Mouse (Mus musculus): ENCODE data around the gene Mymx. TPM values are rescaled to one million over a fixed set of nuclear protein-coding genes. Genes with fewer than 3 reads are reported as not detected.
A peak's percentile ranks its signal among the peaks of the same experiment; 100 is the strongest.

Gene Mymx
- polyA plus RNA-seq, 1 experiment from 2014 or later = 5.6 TPM

DNA sequence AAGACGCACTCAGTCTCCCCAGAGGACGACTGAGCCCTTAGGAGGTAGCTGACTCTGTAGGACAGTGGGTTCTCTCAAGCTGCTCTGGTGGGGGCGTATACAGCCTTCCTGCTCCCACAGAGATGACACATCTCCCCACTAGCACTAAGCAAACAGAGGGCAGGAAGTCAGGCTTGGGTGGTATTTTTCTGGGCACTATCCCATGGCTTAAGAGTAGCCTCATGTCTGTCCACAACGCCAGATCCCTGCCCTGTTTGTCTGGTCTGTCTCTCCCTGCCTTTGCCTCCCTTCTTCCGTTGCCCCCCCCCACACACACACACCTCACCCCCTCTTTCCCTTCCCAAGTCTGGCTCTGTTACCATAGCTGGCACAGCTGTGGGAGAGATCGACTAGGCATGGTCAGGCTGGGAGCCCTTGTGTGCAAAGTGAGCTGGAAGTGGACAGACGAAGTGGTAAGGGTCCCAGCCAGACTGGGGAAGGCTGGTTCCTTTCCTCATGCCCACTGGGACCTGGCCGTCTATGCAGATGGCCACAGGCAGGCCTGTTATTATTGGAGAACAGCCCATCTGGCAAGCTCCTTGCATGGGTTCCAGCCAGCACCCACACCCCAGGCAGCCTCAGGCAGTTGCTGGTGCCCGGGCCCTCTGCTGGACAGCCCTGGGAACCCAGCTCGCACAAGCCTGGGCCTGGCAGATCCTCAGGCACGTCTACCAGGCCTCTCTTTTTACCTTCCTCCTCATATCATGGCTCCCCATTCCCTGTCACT, 5.1 kb downstream of the Mymx start:
- no peaks in the 10 kb centered on the region for H3K9me3 ChIP-seq (replicated peaks; ENCODE audit: control insufficient read depth, low read length)
- 22% methylated on average over 11 of the region's 11 CpGs for WGBS
- no peak for ATAC-seq (replicated peaks; ENCODE audit: insufficient number of reproducible peaks, low FRiP score, low TSS enrichment, low read depth)
- no peak overlapping the region for H3K4me3 ChIP-seq (ENCODE audit: low read depth, low read length)
- H3K27ac ChIP-seq (replicated peaks; ENCODE audit: low read depth, low read length) = no peak overlapping the region
- peaks cover 10% of the 10 kb centered on the region for H3K27me3 ChIP-seq (ENCODE audit: control insufficient read depth, insufficient read depth, low read length)
- no peak overlapping the region for H3K4me2 ChIP-seq (ENCODE audit: low read depth, low read length)
- no peaks in the 10 kb centered on the region for H3K36me3 ChIP-seq (replicated peaks; ENCODE audit: control insufficient read depth, insufficient read depth, low read depth, low read length)
- H3K9ac ChIP-seq (replicated peaks; ENCODE audit: low read length) = no peak overlapping the region
- H3K4me1 ChIP-seq (ENCODE audit: control insufficient read depth, insufficient read depth, low read length) = peaks cover 20% of the 10 kb centered on the region
- no peak for DNase-seq (ENCODE audit: low spot score)

DNA sequence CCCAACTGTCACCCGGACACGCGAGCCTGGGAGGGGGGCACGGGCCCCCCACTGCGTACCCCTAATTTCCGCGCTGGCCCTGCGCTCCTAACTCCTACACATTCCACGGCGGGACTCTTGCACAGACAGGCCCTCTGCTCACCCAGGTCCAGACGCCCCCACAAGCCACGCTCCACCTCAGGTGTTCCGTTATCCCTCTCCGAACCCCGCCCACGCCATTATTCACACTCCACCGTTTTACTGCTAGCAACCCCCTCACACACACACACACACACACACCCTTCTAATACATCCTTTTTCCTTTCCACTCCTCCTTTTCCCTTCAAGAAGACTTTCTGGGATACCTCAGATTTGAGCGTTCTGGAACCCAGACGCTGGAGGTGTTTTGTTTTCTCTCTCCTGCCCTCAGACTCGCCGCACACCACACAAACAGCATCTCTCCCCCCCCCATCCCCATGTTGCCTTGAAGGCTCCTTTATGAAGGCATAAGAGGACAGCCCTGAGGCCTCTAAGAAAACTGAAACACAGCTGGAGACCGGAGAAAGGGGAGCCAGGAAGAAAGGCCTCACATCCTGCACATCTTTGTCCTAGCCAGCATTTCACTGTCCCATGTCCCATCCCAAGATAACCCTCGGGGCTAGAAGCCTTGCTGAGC, 6.0 kb downstream of the Mymx start:
- DNase-seq (ENCODE audit: low spot score) (no peak), ATAC-seq (replicated peaks; ENCODE audit: insufficient number of reproducible peaks, low FRiP score, low TSS enrichment, low read depth) (no peak)
- Histone ChIP-seq H3K36me3 (replicated peaks; ENCODE audit: control insufficient read depth, insufficient read depth, low read depth, low read length) (no peaks in the 10 kb centered on the region), H3K4me1 (ENCODE audit: control insufficient read depth, insufficient read depth, low read length) (peaks cover 15% of the 10 kb centered on the region), H3K4me2 (ENCODE audit: low read depth, low read length) (peak overlapping the region; percentile 93), H3K9me3 (replicated peaks; ENCODE audit: control insufficient read depth, low read length) (no peaks in the 10 kb centered on the region), H3K27me3 (ENCODE audit: control insufficient read depth, insufficient read depth, low read length) (peaks cover 6% of the 10 kb centered on the region), H3K9ac (replicated peaks; ENCODE audit: low read length) (peak overlapping the region; percentile 56), H3K27ac (replicated peaks; ENCODE audit: low read depth, low read length) (no peak overlapping the region), H3K4me3 (ENCODE audit: low read depth, low read length) (peak overlapping the region; percentile 47)
- WGBS = 3% methylated on average over 23 of the region's 23 CpGs

DNA sequence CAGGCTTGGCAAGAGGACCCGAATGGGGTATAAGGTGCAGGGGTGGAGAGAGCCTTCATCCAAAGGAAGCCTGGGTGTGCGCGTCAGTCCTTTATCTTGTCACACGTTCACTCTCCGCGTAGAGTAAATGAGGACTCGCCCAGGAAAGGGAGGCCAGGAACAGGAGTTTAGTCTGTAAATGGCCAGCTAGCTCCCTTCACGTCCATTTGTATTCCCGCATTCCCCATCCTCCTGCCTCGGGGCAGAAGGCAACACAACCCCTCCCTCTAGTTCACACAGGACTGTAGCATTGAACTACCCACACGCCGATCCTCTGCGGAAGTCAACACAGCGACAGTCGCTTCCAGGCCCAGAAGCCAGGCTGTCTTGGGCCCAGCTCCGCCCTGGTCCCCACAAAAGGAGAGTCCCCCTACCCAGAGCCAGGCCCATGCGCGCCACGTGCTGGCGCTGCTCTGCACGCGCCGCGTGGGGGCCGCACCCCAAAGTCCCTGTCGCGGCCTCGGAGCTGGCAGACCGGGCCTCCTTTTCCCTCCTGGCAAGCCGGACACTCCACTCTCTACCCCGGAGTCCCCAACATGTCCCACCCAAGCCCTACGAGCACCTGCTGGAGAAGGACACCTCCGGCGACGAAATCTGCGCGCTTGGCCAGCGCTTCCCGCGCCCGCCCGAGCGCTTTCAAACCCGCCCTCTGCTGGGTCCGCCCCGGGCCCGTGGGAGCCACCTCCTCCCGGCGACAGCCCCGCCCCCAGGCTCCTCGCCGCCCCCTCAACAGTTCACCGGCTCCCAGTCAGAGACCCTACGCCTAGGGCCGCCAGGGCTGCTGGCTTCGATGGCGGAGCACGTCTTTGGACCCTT, 6.8 kb downstream of the Mymx start:
- under 1% methylated on average over 58 of the region's 58 CpGs for WGBS
- Histone ChIP-seq H3K36me3 (replicated peaks; ENCODE audit: control insufficient read depth, insufficient read depth, low read depth, low read length) (no peaks in the 10 kb centered on the region), H3K4me1 (ENCODE audit: control insufficient read depth, insufficient read depth, low read length) (peaks cover 18% of the 10 kb centered on the region), H3K9ac (replicated peaks; ENCODE audit: low read length) (peak overlapping the region; percentile 56), H3K4me2 (ENCODE audit: low read depth, low read length) (peak overlapping the region; percentile 93), H3K4me3 (ENCODE audit: low read depth, low read length) (peak overlapping the region; percentile 47), H3K27ac (replicated peaks; ENCODE audit: low read depth, low read length) (no peak overlapping the region), H3K9me3 (replicated peaks; ENCODE audit: control insufficient read depth, low read length) (no peaks in the 10 kb centered on the region), H3K27me3 (ENCODE audit: control insufficient read depth, insufficient read depth, low read length) (peaks cover 6% of the 10 kb centered on the region)
- DNase-seq (ENCODE audit: low spot score) (peak; percentile 78), ATAC-seq (replicated peaks; ENCODE audit: insufficient number of reproducible peaks, low FRiP score, low TSS enrichment, low read depth) (peak; percentile 54)

DNA sequence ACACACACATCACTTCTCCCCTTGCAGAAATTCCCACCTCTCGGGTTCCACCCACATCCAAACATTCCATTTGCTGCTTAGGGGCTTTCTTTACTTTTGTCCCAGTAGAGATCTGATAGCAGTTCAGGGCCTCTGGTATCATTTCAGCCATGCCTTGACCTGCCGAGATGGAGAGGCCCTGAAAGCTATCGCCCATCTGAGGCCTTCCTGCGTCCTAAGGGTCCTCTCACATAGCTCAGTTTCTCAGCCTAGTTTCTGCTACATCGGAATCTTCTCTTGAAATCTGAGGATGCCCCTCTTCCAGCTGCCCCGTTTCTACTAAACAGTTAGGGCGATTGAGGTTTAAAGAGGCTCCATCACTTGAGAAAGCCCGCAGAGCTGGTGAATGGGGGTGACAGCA, 7.7 kb downstream of the Mymx start:
- no peaks in the 10 kb centered on the region for H3K9me3 ChIP-seq (replicated peaks; ENCODE audit: control insufficient read depth, low read length)
- peaks cover 14% of the 10 kb centered on the region for H3K4me1 ChIP-seq (ENCODE audit: control insufficient read depth, insufficient read depth, low read length)
- no peak overlapping the region for H3K9ac ChIP-seq (replicated peaks; ENCODE audit: low read length)
- ATAC-seq (replicated peaks; ENCODE audit: insufficient number of reproducible peaks, low FRiP score, low TSS enrichment, low read depth) = no peak
- no peak for DNase-seq (ENCODE audit: low spot score)
- H3K4me2 ChIP-seq (ENCODE audit: low read depth, low read length) = peak overlapping the region; percentile 93
- H3K36me3 ChIP-seq (replicated peaks; ENCODE audit: control insufficient read depth, insufficient read depth, low read depth, low read length) = no peaks in the 10 kb centered on the region
- 34% methylated on average over 8 of the region's 8 CpGs for WGBS
- H3K4me3 ChIP-seq (ENCODE audit: low read depth, low read length) = peak overlapping the region; percentile 47; the same call in 1 of the 2 replicates
- no peak overlapping the region for H3K27ac ChIP-seq (replicated peaks; ENCODE audit: low read depth, low read length)
- H3K27me3 ChIP-seq (ENCODE audit: control insufficient read depth, insufficient read depth, low read length) = peaks cover 6% of the 10 kb centered on the region

DNA sequence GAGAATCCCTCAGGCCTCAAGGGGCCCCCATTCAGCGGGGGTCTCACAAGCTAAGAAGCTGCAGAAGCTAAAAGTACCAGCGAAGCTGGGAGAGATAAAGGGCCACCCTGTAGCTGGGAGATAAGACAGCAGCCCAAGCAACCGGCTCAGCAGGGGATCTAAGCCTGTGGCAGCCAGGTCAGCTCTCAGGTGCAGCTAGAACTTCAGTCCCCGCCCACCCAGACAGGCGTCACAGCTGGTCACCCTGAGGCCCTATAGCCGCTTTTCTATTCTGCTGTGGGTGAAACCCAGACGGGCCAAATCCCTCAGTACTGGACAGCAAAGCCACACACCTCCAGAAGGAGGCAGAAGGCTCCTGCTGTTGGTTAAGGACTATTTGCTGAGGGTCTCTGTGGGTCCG, 8.4 kb downstream of the Mymx start:
- ATAC-seq (replicated peaks; ENCODE audit: insufficient number of reproducible peaks, low FRiP score, low TSS enrichment, low read depth) (no peak), DNase-seq (ENCODE audit: low spot score) (no peak)
- no peak overlapping the region for H3K9ac ChIP-seq (replicated peaks; ENCODE audit: low read length)
- H3K4me2 ChIP-seq (ENCODE audit: low read depth, low read length) = 0 out of 2 replicates have a peak overlapping the region, but pooled peaks have one; percentile 10
- no peak overlapping the region for H3K27ac ChIP-seq (replicated peaks; ENCODE audit: low read depth, low read length)
- no peaks in the 10 kb centered on the region for H3K9me3 ChIP-seq (replicated peaks; ENCODE audit: control insufficient read depth, low read length)
- H3K36me3 ChIP-seq (replicated peaks; ENCODE audit: control insufficient read depth, insufficient read depth, low read depth, low read length) = no peaks in the 10 kb centered on the region
- H3K27me3 ChIP-seq (ENCODE audit: control insufficient read depth, insufficient read depth, low read length) = peaks cover 6% of the 10 kb centered on the region
- 32% methylated on average over 8 of the region's 8 CpGs for WGBS
- H3K4me3 ChIP-seq (ENCODE audit: low read depth, low read length) = no peak overlapping the region; the same call in 1 of the 2 replicates
- peaks cover 14% of the 10 kb centered on the region for H3K4me1 ChIP-seq (ENCODE audit: control insufficient read depth, insufficient read depth, low read length)

DNA sequence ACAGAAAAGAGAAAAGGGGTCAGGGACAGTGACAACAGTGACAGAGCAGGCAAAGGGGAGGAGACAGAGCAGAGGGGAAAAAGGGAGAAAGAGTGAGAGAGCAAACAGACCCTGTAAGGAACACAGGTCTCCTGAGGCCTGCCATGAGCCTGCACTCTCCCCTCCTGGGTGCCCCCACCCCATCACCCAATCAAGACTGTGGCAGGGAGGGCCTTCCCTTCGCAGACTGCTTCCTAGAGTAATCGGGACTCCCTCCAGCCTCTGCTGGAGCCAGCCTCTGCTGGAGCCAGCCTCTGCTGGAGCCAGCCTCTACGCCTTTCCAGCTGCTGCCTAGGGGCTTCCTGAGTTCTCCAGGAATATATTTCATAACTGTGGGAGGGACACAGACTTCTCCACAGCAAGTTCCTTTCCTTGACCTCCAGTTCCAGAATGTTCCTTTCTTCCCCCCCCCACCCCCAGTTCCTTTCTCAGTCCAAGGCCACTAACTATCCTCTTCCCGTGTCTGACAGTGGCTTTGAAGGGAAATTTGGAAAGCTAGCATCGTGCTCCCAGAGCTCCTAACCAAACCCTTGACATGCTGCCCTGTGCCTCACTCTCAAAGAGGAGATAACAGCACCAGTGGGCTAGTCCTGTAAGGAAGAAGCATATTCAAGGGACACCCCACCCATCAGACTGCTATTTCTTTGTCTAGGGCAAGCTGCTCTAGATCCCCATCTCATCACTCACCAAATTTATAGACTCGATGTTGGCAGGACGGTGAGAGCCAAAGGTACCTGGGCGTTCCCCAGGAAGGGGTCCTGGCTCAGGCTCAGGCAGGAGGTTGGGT, 9.1 kb downstream of the Mymx start:
- WGBS = 56% methylated on average over 8 of the region's 8 CpGs
- Histone ChIP-seq H3K4me2 (ENCODE audit: low read depth, low read length) (peak overlapping the region; percentile 7; the same call in 1 of the 2 replicates), H3K27me3 (ENCODE audit: control insufficient read depth, insufficient read depth, low read length) (peaks cover 6% of the 10 kb centered on the region)

More for the DNA sequence above, 9.1 kb downstream of the Mymx start:
- ATAC-seq (replicated peaks; ENCODE audit: insufficient number of reproducible peaks, low FRiP score, low TSS enrichment, low read depth) (no peak), DNase-seq (ENCODE audit: low spot score) (no peak)
- H3K9ac ChIP-seq (replicated peaks; ENCODE audit: low read length) = peak overlapping the region; percentile 34; the same call in 1 of the 2 replicates
- H3K4me1 ChIP-seq (ENCODE audit: control insufficient read depth, insufficient read depth, low read length) = peaks cover 14% of the 10 kb centered on the region
- no peaks in the 10 kb centered on the region for H3K9me3 ChIP-seq (replicated peaks; ENCODE audit: control insufficient read depth, low read length)
- H3K27ac ChIP-seq (replicated peaks; ENCODE audit: low read depth, low read length) = no peak overlapping the region
- no peaks in the 10 kb centered on the region for H3K36me3 ChIP-seq (replicated peaks; ENCODE audit: control insufficient read depth, insufficient read depth, low read depth, low read length)
- no peak overlapping the region for H3K4me3 ChIP-seq (ENCODE audit: low read depth, low read length)
